Mouse (Mus musculus) heart, postnatal 0 days (tissue): ENCODE data around the gene Cpd. TPM values are rescaled to one million over a fixed set of nuclear protein-coding genes. Genes with fewer than 3 reads are reported as not detected.

Experiments
- ATAC-seq: fragments of 200-750 bp; cut with Nextera tagmentation; 2 replicates; pipeline ENCODE4 v1.8.0; 2017; ENCODE audit warnings: low read depth, moderate number of reproducible peaks, moderate library complexity; ENCODE audit not compliant: insufficient read depth
- DNase-seq: peaks from one replicate; pipeline ENCODE4 v3.0.0-alpha.2; 2016; ENCODE audit warnings: low spot score
- H3K27ac ChIP-seq: fragments of 300-500 bp; sonication (generic); 2 replicates; pipeline ENCODE4 v1.5.1; 2014; ENCODE audit warnings: low read depth, mild to moderate bottlenecking
- H3K27me3 ChIP-seq: fragments of 300-500 bp; sonication (generic); 2 replicates; pipeline ENCODE4 v1.6.1; 2014; ENCODE audit warnings: low read length, mixed read lengths; ENCODE audit not compliant: control insufficient read depth, insufficient read depth
- H3K36me3 ChIP-seq: fragments of 300-500 bp; sonication (generic); replicated peaks from 2 replicates; pipeline ENCODE4 v1.6.1; 2014; ENCODE audit warnings: low read length, mixed read lengths; ENCODE audit not compliant: control insufficient read depth, insufficient read depth
- H3K4me1 ChIP-seq: fragments of 300-500 bp; sonication (generic); 2 replicates; pipeline ENCODE4 v1.6.1; 2014; ENCODE audit warnings: antibody characterized with exemption; ENCODE audit not compliant: control insufficient read depth, insufficient read depth
- H3K4me2 ChIP-seq: fragments of 300-500 bp; sonication (generic); 2 replicates; pipeline ENCODE4 v1.6.1; 2014; ENCODE audit warnings: low read depth, mild to moderate bottlenecking, low read length, moderate library complexity
- H3K4me3 ChIP-seq: fragments of 300-500 bp; sonication (generic); 2 replicates; pipeline ENCODE4 v1.5.1; 2014; ENCODE audit warnings: low read depth, low read length
- H3K9ac ChIP-seq: fragments of 300-500 bp; sonication (generic); replicated peaks from 2 replicates; pipeline ENCODE4 v1.6.1; 2014; ENCODE audit warnings: low read depth, low read length, mixed read lengths
- H3K9me3 ChIP-seq: fragments of 300-500 bp; sonication (generic); replicated peaks from 2 replicates; pipeline ENCODE4 v1.6.1; 2016; ENCODE audit warnings: low read length; ENCODE audit not compliant: control insufficient read depth
- CTCF ChIP-seq: IDR thresholded peaks from 2 replicates; pipeline ENCODE4 v1.5.1; 2016; ENCODE audit warnings: antibody characterized with exemption, control low read depth, low read depth
- EP300 ChIP-seq: IDR thresholded peaks from 2 replicates; pipeline ENCODE4 v1.6.1; 2016; ENCODE audit warnings: antibody characterized with exemption, low read depth
- WGBS: fragments of 180-500 bp; shearing (Covaris S2); extraction: QIAGEN DNeasy Blood & Tissue Kit; methylation state at CpG from one replicate; pipeline ENCODE4 v1.1.7; 2014; 5-methylcytosine and 5-hydroxymethylcytosine counted together
- polyA plus RNA-seq: library from polyadenylated mRNA; unstranded; fragments of >200 nt; fragmentation: Nextera tagmentation; extraction: Ambion mirVana; gene quantifications from 2 replicates; pipeline ENCODE4 v1.2.1, GENCODE M21; 2015
- total RNA-seq: library from RNA; depleted of rRNA; stranded (reverse); fragments of >200 nt; gene quantifications from 2 replicates; pipeline ENCODE4 v1.2.3, GENCODE M21; 2014; ENCODE audit warnings: low replicate concordance; rRNA removed

Cpd gene
- total RNA-seq = 58.6 and 66.9 TPM in 2 replicates
- 7.6 and 8.6 TPM in 2 replicates for polyA plus RNA-seq

DNA sequence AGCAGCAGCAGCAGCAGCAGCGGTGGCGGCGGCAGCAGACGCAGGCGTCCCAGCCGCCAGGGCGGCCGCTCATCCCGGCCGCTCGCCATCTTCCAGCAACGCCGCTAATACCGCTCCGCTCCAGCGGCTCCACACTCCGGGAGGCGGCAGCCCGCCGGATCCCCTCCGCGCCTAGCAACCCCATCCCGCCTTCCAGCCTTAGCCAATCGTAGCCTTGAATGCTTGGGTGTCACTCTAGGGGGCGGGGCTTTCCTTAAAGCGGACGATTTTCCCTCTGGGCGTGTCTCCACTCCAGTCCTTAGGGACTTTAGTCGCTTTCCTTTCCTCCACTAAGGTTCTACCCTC lies at the start of gene Cpd:
TSS of gene Cpd (minus strand) at position 141 of the 345 bp plus-strand sequence.
- Histone ChIP-seq H3K9ac (peak within 1 kb of the TSS; percentile 82), H3K4me3 (peak within 1 kb of the TSS; percentile 84), H3K27me3 (no peaks in the 10 kb centered on the region), H3K9me3 (no peaks in the 10 kb centered on the region), H3K36me3 (no peaks in the 10 kb centered on the region), H3K4me1 (peaks cover 23% of the 10 kb centered on the region), H3K27ac (peak within 1 kb of the TSS; percentile 91), H3K4me2 (peak within 1 kb of the TSS; percentile 93)
- 0% methylated on average over 29 of the region's 29 CpGs for WGBS
- ATAC-seq = peak; percentile 99
- DNase-seq = peak; percentile 99
- TF ChIP-seq EP300 (0 out of 2 replicates have a peak, but pooled peaks have one; percentile 24), CTCF (no peak)

DNA sequence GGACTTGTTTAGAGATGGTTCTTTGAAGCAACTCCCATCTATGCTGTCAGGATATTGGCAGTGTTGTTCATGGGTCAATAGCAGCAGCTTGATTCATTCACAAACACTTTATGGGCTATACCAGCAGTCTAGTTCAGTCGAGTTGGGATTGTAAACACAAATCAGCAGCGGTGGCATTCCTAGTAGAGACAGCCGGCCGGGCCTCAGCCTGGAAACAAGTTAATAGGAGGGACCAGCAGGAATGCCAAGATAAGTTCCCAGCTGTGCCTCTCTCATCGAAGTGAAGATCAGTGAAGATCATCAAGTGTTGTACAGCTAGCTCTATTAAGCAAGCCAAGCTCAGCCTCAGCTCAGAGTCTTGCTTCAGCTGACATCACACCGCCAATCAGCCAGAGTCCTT lies 49.5 kb upstream of the Cpd start:
- ATAC-seq (no peak), DNase-seq (no peak)
- H3K36me3 ChIP-seq = no peaks in the 10 kb centered on the region
- WGBS = 33% methylated on average over 6 of the region's 6 CpGs
- H3K4me2 ChIP-seq = no peak overlapping the region
- no peak overlapping the region for H3K4me3 ChIP-seq
- no peaks in the 10 kb centered on the region for H3K27me3 ChIP-seq
- no peak overlapping the region for H3K9ac ChIP-seq
- H3K27ac ChIP-seq = no peak overlapping the region
- H3K4me1 ChIP-seq = peaks cover 6% of the 10 kb centered on the region; the same call in 1 of the 2 replicates
- no peak for TF ChIP-seq EP300
- no peak for TF ChIP-seq CTCF
- H3K9me3 ChIP-seq = no peaks in the 10 kb centered on the region

GRCm38 (mm10) chr11:76894240-76894639 lies 47.4 kb upstream of the Cpd start:
- peak overlapping the region; percentile 70; the same call in 1 of the 2 replicates for H3K27ac ChIP-seq
- WGBS = 22% methylated on average over 5 of the region's 5 CpGs

DNA sequence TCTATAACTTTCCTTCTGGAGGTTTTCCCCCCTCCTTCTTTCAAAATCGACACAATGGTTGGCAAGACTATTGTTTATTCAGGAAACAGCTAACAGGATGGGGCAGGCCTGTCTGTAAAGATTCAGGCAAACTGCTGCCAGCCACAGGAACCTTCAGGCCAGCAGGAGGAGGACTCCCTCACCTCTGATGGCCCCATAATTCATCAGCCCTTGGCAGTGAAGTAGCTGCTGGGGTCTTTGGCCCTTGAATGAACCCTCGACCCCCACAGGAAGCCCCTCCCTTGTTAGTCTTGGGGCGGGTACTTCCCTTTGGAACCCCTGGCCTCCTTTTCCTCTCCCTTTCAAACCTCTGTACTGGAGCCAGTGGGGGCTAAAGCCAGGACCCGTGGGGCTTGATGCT lies 46.8 kb upstream of the Cpd start:
- 25% methylated on average over 4 of the region's 4 CpGs for WGBS
- ATAC-seq (peak; percentile 68), DNase-seq (peak; percentile 67)
- H3K9me3 ChIP-seq = no peaks in the 10 kb centered on the region
- no peak overlapping the region for H3K9ac ChIP-seq
- H3K4me2 ChIP-seq = no peak overlapping the region
- peak; percentile 16; the same call in 1 of the 2 replicates for TF ChIP-seq CTCF
- TF ChIP-seq EP300 = peak; percentile 82
- H3K4me3 ChIP-seq = no peak overlapping the region
- H3K27ac ChIP-seq = peak overlapping the region; percentile 70
- no peaks in the 10 kb centered on the region for H3K36me3 ChIP-seq
- H3K4me1 ChIP-seq = peaks cover 19% of the 10 kb centered on the region
- H3K27me3 ChIP-seq = no peaks in the 10 kb centered on the region

More at GRCm38 (mm10) chr11:76894240-76894639, 47.4 kb upstream of the Cpd start:
- H3K9ac ChIP-seq = no peak overlapping the region
- H3K4me2 ChIP-seq = no peak overlapping the region
- no peak overlapping the region for H3K4me3 ChIP-seq
- DNase-seq (peak; percentile 87), ATAC-seq (peak; percentile 82)
- peak; percentile 97 for TF ChIP-seq CTCF
- TF ChIP-seq EP300 = no peak
- no peaks in the 10 kb centered on the region for H3K36me3 ChIP-seq
- H3K27me3 ChIP-seq = no peaks in the 10 kb centered on the region
- H3K9me3 ChIP-seq = no peaks in the 10 kb centered on the region
- H3K4me1 ChIP-seq = peaks cover 19% of the 10 kb centered on the region

- 68% methylated on average over 3 of the region's 3 CpGs for WGBS
- peak overlapping the region; percentile 70 for H3K27ac ChIP-seq
- DNase-seq = no peak
- H3K36me3 ChIP-seq = no peaks in the 10 kb centered on the region
- H3K4me1 ChIP-seq = peaks cover 19% of the 10 kb centered on the region
- no peak overlapping the region for H3K9ac ChIP-seq
- TF ChIP-seq CTCF (no peak), EP300 (no peak)
- ATAC-seq = no peak
- H3K9me3 ChIP-seq = no peaks in the 10 kb centered on the region
- H3K27me3 ChIP-seq = no peaks in the 10 kb centered on the region
- no peak overlapping the region for H3K4me3 ChIP-seq
- no peak overlapping the region for H3K4me2 ChIP-seq
Observed at GRCm38 (mm10) chr11:76892972-76893371, 46.2 kb upstream of the Cpd start.
